Mouse (Mus musculus) MEL (cell line): Measurements from ENCODE around the gene Ada. TPM values are rescaled to one million over a fixed set of nuclear protein-coding genes. Genes with fewer than 3 reads are reported as not detected.

Experiments
- DNase-seq: peaks from one replicate; pipeline ENCODE4 v3.0.0; 2011; ENCODE audit warnings: low read depth, low spot score
- H3K27ac ChIP-seq: 2 replicates; pipeline ENCODE4 v1.5.1; 2012; ENCODE audit warnings: low read depth, mild to moderate bottlenecking, control low read depth, low read length, moderate library complexity; ENCODE audit not compliant: control insufficient read depth
- H3K27me3 ChIP-seq, 2 experiments: fragments of 150-350 bp in 1 of 2; sonication (generic) in 1 of 2; 2 replicates each; pipeline ENCODE4 v1.6.1; 2012; ENCODE audit warnings: low read length in 2 of 2, mild to moderate bottlenecking in 2 of 2, improper control_type of control experiment in 1 of 2, moderate library complexity in 1 of 2; ENCODE audit not compliant: insufficient read depth in 2 of 2, control insufficient read depth in 1 of 2
- H3K36me3 ChIP-seq, 2 experiments: 2 replicates each; pipeline ENCODE4 v1.6.1; 2012 to 2014; ENCODE audit warnings: low read length in 2 of 2, improper control_type of control experiment in 1 of 2, inconsistent platforms in 1 of 2, mild to moderate bottlenecking in 1 of 2; ENCODE audit not compliant: insufficient read depth in 2 of 2, control insufficient read depth in 1 of 2
- H3K4me1 ChIP-seq, 2 experiments: fragments of 150-350 bp in 1 of 2; sonication (generic) in 1 of 2; 2 replicates each; pipeline ENCODE4 v1.6.1; 2012; ENCODE audit warnings: low read length in 2 of 2, improper control_type of control experiment in 1 of 2, mild to moderate bottlenecking in 1 of 2; ENCODE audit not compliant: insufficient read depth in 2 of 2, control insufficient read depth in 1 of 2
- H3K4me3 ChIP-seq, 2 experiments: fragments of 150-350 bp in 1 of 2; sonication (generic) in 1 of 2; 2 replicates each; pipeline ENCODE4 v1.5.1; 2012; ENCODE audit warnings: low read depth in 2 of 2, low read length in 2 of 2, mild to moderate bottlenecking in 2 of 2, moderate library complexity in 2 of 2, control low read depth in 1 of 2, improper control_type of control experiment in 1 of 2; ENCODE audit not compliant: control insufficient read depth in 1 of 2, insufficient read depth in 1 of 2
- H3K79me2 ChIP-seq: 2 replicates; pipeline ENCODE4 v1.6.1; 2012; ENCODE audit warnings: mild to moderate bottlenecking, low read length, moderate library complexity; ENCODE audit not compliant: control insufficient read depth, poor library complexity, insufficient read depth
- H3K9ac ChIP-seq: 2 replicates; pipeline ENCODE4 v1.6.1; 2012; ENCODE audit warnings: low read depth, mild to moderate bottlenecking, control low read depth, low read length, moderate library complexity; ENCODE audit not compliant: control insufficient read depth, poor library complexity, severe bottlenecking
- H3K9me3 ChIP-seq: fragments of 150-350 bp; sonication (generic); replicated peaks from 2 replicates; pipeline ENCODE4 v1.6.1; 2012; ENCODE audit warnings: mild to moderate bottlenecking, low read length, improper control_type of control experiment, moderate library complexity; ENCODE audit not compliant: insufficient read depth
- CHD1 ChIP-seq: IDR thresholded peaks from 2 replicates; pipeline ENCODE4 v1.6.1; 2012; ENCODE audit warnings: low read depth, mild to moderate bottlenecking, inconsistent platforms, low read length, improper control_type of control experiment
- CTCF ChIP-seq, 3 experiments: IDR thresholded peaks in 2 of 3; conservative IDR thresholded peaks in 1 of 3; 2 replicates each; pipeline ENCODE4 v1.5.1; 2011 to 2012; ENCODE audit warnings: low read length in 3 of 3, low read depth in 2 of 3, mild to moderate bottlenecking in 2 of 3, improper control_type of control experiment in 1 of 3, inconsistent platforms in 1 of 3, mixed read lengths in 1 of 3, moderate library complexity in 1 of 3; ENCODE audit not compliant: control insufficient read depth in 1 of 3, insufficient read depth in 1 of 3, poor library complexity in 1 of 3, severe bottlenecking in 1 of 3
- E2F4 ChIP-seq: IDR thresholded peaks from 2 replicates; pipeline ENCODE4 v1.6.1; 2011; ENCODE audit warnings: low read depth, low read length, improper control_type of control experiment, borderline replicate concordance
- EP300 ChIP-seq, 2 experiments: IDR thresholded peaks; 2 replicates each; pipeline ENCODE4 v1.6.1; 2011; ENCODE audit warnings: improper control_type of control experiment in 2 of 2, low read length in 2 of 2, low read depth in 1 of 2, mild to moderate bottlenecking in 1 of 2
- GABPA ChIP-seq: IDR thresholded peaks from 2 replicates; pipeline ENCODE4 v1.6.1; 2012; ENCODE audit warnings: low read depth, mild to moderate bottlenecking, inconsistent platforms, low read length, improper control_type of control experiment, moderate library complexity
- GATA1 ChIP-seq: IDR thresholded peaks from 2 replicates; pipeline ENCODE4 v1.6.1; 2011; ENCODE audit warnings: low read depth, low read length, improper control_type of control experiment
- JUND ChIP-seq: IDR thresholded peaks from 2 replicates; pipeline ENCODE4 v1.6.1; 2011; ENCODE audit warnings: low read depth, mild to moderate bottlenecking, improper control_type of control experiment, low read length
- MAX ChIP-seq: IDR thresholded peaks from 2 replicates; pipeline ENCODE4 v1.6.1; 2011; ENCODE audit warnings: low read length, improper control_type of control experiment
- MAZ ChIP-seq: IDR thresholded peaks from 2 replicates; pipeline ENCODE4 v1.6.1; 2012; ENCODE audit warnings: low read depth, mild to moderate bottlenecking, inconsistent platforms, low read length, improper control_type of control experiment
- MEF2A ChIP-seq: IDR thresholded peaks from 2 replicates; pipeline ENCODE4 v1.6.1; 2014; ENCODE audit warnings: low read depth, mild to moderate bottlenecking, inconsistent platforms, low read length, improper control_type of control experiment; ENCODE audit not compliant: poor library complexity, insufficient replicate concordance, severe bottlenecking; ENCODE audit errors: extremely low read depth
- MYB ChIP-seq: IDR thresholded peaks from 2 replicates; pipeline ENCODE4 v1.6.1; 2011; ENCODE audit warnings: mild to moderate bottlenecking, low read depth, low read length, improper control_type of control experiment
- NELFE ChIP-seq: IDR thresholded peaks from 2 replicates; pipeline ENCODE4 v1.6.1; 2011; ENCODE audit warnings: low read depth, low read length, improper control_type of control experiment
- POLR2A ChIP-seq, 2 experiments: IDR thresholded peaks; 2 replicates each; pipeline ENCODE4 v1.6.1; 2011 to 2012; ENCODE audit warnings: low read length in 2 of 2, mild to moderate bottlenecking in 2 of 2, control low read depth in 1 of 2, improper control_type of control experiment in 1 of 2, low read depth in 1 of 2, moderate library complexity in 1 of 2; ENCODE audit not compliant: control insufficient read depth in 1 of 2, insufficient read depth in 1 of 2, poor library complexity in 1 of 2
- RAD21 ChIP-seq: IDR thresholded peaks from 2 replicates; pipeline ENCODE4 v1.6.1; 2011; ENCODE audit warnings: mild to moderate bottlenecking, low read depth, low read length, improper control_type of control experiment
- SIN3A ChIP-seq: IDR thresholded peaks from 2 replicates; pipeline ENCODE4 v1.6.1; 2012; ENCODE audit warnings: low read length, improper control_type of control experiment, inconsistent platforms
- SMC3 ChIP-seq: IDR thresholded peaks from 2 replicates; pipeline ENCODE4 v1.6.1; 2011; ENCODE audit warnings: low read depth, low read length, improper control_type of control experiment
- TBP ChIP-seq: IDR thresholded peaks from 2 replicates; pipeline ENCODE4 v1.8.0; 2011; ENCODE audit warnings: low read depth, low read length, improper control_type of control experiment
- UBTF ChIP-seq: IDR thresholded peaks from 2 replicates; pipeline ENCODE4 v1.6.1; 2012; ENCODE audit warnings: low read depth, mild to moderate bottlenecking, inconsistent platforms, low read length, improper control_type of control experiment, moderate library complexity, borderline replicate concordance; ENCODE audit not compliant: insufficient read depth
- USF1 ChIP-seq: IDR thresholded peaks from 2 replicates; pipeline ENCODE4 v1.6.1; 2014; ENCODE audit warnings: low read depth, mild to moderate bottlenecking, inconsistent platforms, low read length, improper control_type of control experiment, moderate library complexity
- USF2 ChIP-seq, 2 experiments: IDR thresholded peaks; 2 replicates each; pipeline ENCODE4 v1.6.1; 2011 to 2012; ENCODE audit warnings: improper control_type of control experiment in 2 of 2, low read length in 2 of 2, borderline replicate concordance in 1 of 2, inconsistent platforms in 1 of 2, low read depth in 1 of 2, mild to moderate bottlenecking in 1 of 2; ENCODE audit not compliant: insufficient read depth in 1 of 2
- ZKSCAN1 ChIP-seq: IDR thresholded peaks from 2 replicates; pipeline ENCODE4 v1.6.1; 2012; ENCODE audit warnings: low read depth, mild to moderate bottlenecking, inconsistent platforms, low read length, improper control_type of control experiment, moderate library complexity
- ZMIZ1 ChIP-seq: IDR thresholded peaks from 2 replicates; pipeline ENCODE4 v1.6.1; 2012; ENCODE audit warnings: low read depth, mild to moderate bottlenecking, inconsistent platforms, low read length, improper control_type of control experiment, moderate library complexity
- polyA plus RNA-seq, 2 experiments: library from polyadenylated mRNA; stranded (reverse) in 1 of 2; unstranded in 1 of 2; fragments of >175 nt in 1 of 2; fragments of >200 nt in 1 of 2; gene quantifications; 2 replicates each; pipeline versions ENCODE4 v1.2.1 to v1.2.4; 2012; ENCODE audit warnings: low replicate concordance in 2 of 2, low read depth in 1 of 2; ENCODE audit not compliant: insufficient read length in 2 of 2, insufficient read depth in 1 of 2, missing spikeins in 1 of 2
- total RNA-seq: library from RNA; depleted of rRNA; stranded (reverse); fragments of 300-350 nt; gene quantifications from 2 replicates; pipeline ENCODE4 v1.2.3, GENCODE M21; 2012

The Ada gene
- total and polyA plus RNA-seq, 3 experiments, result 35.1 to 36.5 TPM; not detected in 1

GRCm38 (mm10) chr2:163777061-163777460, 27.0 kb upstream of the Ada start:
- no peak overlapping the region for H3K9ac ChIP-seq
- TF ChIP-seq POLR2A (IDR thresholded peaks at IDR 0.05; ENCODE audit: control insufficient read depth in 1 of 2, insufficient read depth in 1 of 2, low read depth in 1 of 2, low read length in 2 of 2, poor library complexity in 1 of 2) (no peak), MAX (no peak), ZMIZ1 (no peak)
- TF ChIP-seq, all 39 proteins: peak for 0
- H3K36me3 ChIP-seq, result no peaks in the 10 kb centered on the region
- no peaks in the 10 kb centered on the region for H3K9me3 ChIP-seq
- H3K4me3 ChIP-seq, result no peak overlapping the region
- no peaks in the 10 kb centered on the region for H3K79me2 ChIP-seq
- no peak overlapping the region for H3K27ac ChIP-seq
- no peaks in the 10 kb centered on the region for H3K4me1 ChIP-seq
- DNase-seq, result no peak
- H3K27me3 ChIP-seq, result peaks cover 16 to 21% of the 10 kb centered on the region in 2 experiments

- no peaks in the 10 kb centered on the region for H3K36me3 ChIP-seq
- TF ChIP-seq TBP (no peak), GABPA (no peak), MYB (no peak), CHD1 (no peak), E2F4 (no peak), USF2 (IDR thresholded peaks at IDR 0.05; ENCODE audit: borderline replicate concordance in 1 of 2, insufficient read depth in 1 of 2, low read depth in 1 of 2, low read length in 2 of 2) (no peak), RAD21 (no peak), UBTF (no peak), MAZ (no peak), SMC3 (no peak), SIN3A (no peak), JUND (no peak), CTCF (IDR thresholded peaks at IDR 0.05 in 2 of 3, conservative IDR thresholded peaks at IDR 0.05 in 1 of 3; ENCODE audit: control insufficient read depth in 1 of 3, insufficient read depth in 1 of 3, low read depth in 2 of 3, low read length in 3 of 3, poor library complexity in 1 of 3, severe bottlenecking in 1 of 3) (no peak), MAX (no peak), EP300 (IDR thresholded peaks at IDR 0.05; ENCODE audit: low read depth in 1 of 2, low read length in 2 of 2) (no peak), USF1 (no peak), GATA1 (no peak), MEF2A (no peak), ZKSCAN1 (no peak), NELFE (no peak)
- H3K4me3 ChIP-seq, result no peak overlapping the region
- no peaks in the 10 kb centered on the region for H3K4me1 ChIP-seq
- peaks cover 20 to 23% of the 10 kb centered on the region in 2 experiments for H3K27me3 ChIP-seq
- no peak for DNase-seq
- no peaks in the 10 kb centered on the region for H3K9me3 ChIP-seq
- H3K9ac ChIP-seq, result no peak overlapping the region
- H3K27ac ChIP-seq, result no peak overlapping the region
- H3K79me2 ChIP-seq, result no peaks in the 10 kb centered on the region
These were observed 26.6 kb upstream of the Ada start for GRCm38 (mm10) chr2:163776661-163777060.
